Mouse (Mus musculus) fat pad, adult 2 months (tissue): ENCODE data around the gene Mllt1.
"Not testable (repeated sequence)": the region's sequence is repeated elsewhere in the genome, so short reads cannot be mapped to it uniquely, and the experiment has no call there.

Experiments used
- DNase-seq: peaks from one replicate; pipeline ENCODE4 v3.0.0-alpha.2; 2011; ENCODE audit warnings: low read depth, low spot score; ENCODE audit errors: extremely low read depth

Gene Mllt1

GRCm38 (mm10) chr17:56936731-56937130, 1.5 kb upstream of the Mllt1 start:
- no peak for DNase-seq

DNA sequence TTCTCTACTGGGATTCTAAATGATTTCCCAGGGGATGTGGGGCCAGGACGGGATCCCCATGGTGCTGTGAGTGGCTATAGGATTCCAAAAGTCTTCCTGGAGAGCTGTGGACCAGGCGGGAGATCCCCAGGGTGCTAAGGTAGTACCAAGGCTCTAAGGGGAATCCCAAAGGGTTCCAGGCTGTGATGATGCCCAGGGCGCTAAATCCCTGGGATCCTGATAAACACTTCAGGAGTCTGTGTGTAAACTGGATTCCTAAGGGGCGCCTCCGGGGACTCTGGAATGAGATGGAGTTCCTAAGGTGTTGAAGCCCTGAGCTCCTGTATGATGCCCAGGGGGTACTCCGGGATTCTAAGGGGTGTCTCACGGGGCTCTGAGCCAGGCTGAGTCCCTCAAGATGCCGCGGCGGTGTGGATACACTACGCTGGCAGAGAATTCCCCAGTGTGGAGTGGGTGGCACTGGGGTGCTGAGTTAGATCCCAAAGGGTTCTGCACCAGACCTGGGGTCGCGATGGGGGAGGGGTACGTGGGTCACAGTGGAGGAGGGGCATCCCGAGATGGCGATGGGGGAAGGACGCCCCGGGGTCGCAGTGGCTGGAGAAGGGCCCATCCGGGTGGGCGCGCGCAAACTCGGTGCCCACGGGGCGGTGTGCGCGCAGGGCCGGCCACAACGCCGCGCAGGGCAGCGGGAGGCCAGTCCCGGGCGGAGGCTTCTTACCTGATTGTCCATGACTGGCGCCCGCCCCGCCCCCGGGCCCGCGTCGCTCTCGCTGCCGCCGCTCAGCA, 477 bp downstream of the Mllt1 start:
- DNase-seq = no peak

- DNase-seq = no peak
Observed at GRCm38 (mm10) chr17:56933395-56933794, 1.8 kb downstream of the Mllt1 start.

- DNase-seq = no peak
Observed at GRCm38 (mm10) chr17:56930026-56930425, 5.2 kb downstream of the Mllt1 start.

GRCm38 (mm10) chr17:56929530-56929929, 5.7 kb downstream of the Mllt1 start:
- no peak for DNase-seq

- DNase-seq = no peak
Observed at GRCm38 (mm10) chr17:56929101-56929500, 6.1 kb downstream of the Mllt1 start.

- DNase-seq = no peak
Observed at GRCm38 (mm10) chr17:56925998-56926397, 9.2 kb downstream of the Mllt1 start.

DNA sequence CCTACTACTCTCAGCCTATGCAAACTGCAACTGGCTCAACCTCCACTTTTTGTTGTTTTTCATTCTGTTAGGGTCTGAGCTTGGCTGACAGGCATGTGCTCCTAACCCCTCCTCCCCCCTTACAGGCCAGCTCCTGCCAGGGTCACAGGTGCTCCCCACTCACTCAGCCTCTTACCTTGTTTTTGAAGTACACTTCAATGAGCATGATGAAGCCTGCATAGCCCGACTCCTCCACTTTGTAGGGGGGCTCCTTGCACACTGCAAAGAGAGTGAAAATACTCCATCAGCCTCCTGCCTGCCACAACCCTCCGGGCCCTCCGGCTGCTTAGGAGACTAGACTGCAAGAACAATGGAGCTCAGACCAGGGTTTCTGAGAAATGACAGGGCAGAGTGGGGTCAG, 15.5 kb downstream of the Mllt1 start:
- DNase-seq = no peak

DNA sequence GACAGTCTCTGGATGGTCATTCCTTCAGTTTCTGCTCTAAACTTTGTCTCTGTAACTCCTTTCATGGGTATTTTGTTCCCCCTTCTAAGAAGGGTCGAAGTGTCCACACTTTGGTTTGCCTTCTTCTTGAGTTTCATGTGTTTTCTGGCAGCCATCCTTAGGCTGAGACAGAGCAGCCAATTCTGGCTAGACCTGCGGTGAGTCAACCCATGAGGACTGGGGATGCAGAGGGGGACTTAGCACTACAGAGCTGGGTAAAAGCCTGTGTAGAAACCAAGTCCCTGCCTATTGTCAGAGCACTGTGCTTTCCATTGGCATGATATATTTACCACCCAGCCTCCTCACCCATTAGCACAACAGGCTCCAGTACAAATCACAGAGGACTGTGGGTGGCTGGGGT, 18.0 kb downstream of the Mllt1 start:
- no peak for DNase-seq

- DNase-seq = no peak
Observed at GRCm38 (mm10) chr17:56913444-56913843, 21.8 kb downstream of the Mllt1 start.

DNA sequence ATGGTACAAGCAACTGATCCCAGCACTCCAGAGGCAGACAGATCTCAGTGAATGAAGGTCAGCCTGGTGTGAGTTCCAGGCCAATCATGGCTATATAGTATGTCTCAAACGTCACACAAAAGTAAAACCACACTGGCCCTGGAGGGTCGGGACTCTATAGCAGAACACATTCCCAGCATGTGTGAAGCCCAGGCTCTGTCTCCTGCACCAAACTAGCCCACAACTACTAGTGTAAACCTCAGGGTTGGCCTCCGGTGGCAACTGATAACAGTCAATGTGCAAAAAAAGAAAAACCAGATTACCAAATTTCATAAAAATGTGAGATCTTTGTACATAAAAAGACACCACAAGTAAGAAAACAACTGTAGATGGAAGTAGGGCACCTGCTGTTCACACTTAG, 22.2 kb downstream of the Mllt1 start:
- DNase-seq = no peak

DNA sequence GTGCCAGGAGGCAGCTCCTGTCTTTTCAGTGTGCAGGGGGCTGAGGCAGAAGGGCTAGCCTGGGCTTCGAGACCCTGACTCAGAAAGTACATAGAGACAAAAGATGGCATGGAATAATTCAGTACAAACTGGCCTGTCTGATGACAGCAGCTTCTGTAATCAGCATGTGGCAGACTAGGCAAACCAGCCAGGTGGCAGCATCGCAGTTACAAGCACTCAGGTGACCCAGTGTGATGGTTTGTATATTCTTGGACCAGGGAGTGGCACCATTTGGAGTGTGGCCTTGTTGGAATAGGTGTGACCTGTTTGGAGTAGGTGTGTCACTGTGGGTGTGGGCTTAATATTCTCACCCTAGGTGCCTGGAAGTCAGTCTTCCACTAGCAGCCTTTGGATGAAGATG, 25.5 kb downstream of the Mllt1 start:
- DNase-seq = not testable (repeated sequence)

- no peak for DNase-seq
Observed at GRCm38 (mm10) chr17:56907887-56908286, 27.3 kb downstream of the Mllt1 start.

GRCm38 (mm10) chr17:56907096-56907495, 28.1 kb downstream of the Mllt1 start:
- peak; percentile 55 for DNase-seq

DNA sequence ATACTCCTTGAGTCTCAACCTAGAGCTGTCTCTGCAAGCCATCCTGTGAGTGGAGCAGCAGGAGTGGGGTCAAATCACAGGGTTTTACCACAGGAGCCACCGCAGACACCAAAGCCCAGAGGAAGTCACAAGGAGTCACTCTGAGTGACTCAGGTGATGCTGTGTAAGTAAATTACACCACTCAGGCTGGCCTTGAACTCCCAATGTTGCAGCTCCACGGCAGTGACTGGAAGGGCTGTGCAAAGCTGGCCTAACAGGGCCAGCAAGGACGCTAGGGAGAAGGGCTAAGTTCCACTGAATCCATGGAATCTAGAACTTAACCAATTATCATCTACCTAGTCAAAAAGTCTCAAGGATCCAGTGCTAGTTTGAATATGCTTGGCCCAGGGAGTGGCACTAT, 29.0 kb downstream of the Mllt1 start:
- no peak for DNase-seq

DNA sequence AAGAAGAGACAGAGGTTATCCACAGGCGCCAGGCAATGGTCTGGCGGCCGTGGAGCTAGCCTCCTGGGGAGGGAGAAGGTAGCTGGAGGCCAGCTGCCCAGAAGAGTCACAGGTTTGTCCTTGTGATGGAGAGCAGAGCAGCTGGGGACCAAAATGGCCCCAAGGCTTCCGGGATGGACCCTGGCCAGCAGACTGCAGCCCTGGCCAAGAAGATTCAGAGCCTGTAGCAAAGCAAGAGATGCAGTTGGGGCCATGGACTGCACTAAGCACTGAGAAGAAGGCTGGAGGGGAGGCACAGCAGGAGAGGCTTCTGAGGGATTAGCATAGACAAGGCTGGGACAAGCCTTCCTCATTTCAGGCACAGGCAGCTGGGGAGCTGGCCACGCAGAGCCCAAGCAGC, 32.5 kb downstream of the Mllt1 start:
- no peak for DNase-seq

GRCm38 (mm10) chr17:56897630-56898195, 37.5 kb downstream of the Mllt1 start:
- DNase-seq = no peak

DNA sequence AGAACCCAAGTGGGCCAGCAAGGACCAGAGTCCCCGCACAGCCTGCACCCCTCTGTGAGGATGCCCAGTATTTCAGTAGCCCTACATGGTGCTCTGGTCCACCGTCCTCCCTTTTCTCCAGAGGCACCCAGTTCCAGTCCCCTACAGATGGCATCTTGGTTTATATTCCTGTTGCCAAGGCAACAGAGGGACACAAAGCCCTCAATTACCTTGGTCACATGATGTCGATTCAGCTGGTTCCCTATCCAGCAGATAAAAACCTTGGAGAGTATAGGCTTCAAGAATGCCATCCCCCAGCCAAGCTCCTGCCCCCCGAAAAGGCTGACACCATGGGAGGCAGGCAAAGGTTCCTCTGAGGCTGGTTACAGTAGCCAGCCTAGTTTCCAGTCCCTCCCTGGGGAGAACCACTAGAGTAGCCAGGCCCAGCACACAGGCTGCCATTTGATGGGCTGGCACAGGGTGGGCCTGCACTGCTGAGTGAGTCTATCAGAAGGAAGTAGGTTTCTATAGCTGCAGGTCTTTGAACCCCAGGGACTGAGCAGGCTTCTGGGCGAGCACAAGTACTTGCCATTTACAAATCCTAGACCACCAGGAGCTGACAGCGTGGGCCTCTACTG, 38.6 kb downstream of the Mllt1 start:
- no peak for DNase-seq

DNA sequence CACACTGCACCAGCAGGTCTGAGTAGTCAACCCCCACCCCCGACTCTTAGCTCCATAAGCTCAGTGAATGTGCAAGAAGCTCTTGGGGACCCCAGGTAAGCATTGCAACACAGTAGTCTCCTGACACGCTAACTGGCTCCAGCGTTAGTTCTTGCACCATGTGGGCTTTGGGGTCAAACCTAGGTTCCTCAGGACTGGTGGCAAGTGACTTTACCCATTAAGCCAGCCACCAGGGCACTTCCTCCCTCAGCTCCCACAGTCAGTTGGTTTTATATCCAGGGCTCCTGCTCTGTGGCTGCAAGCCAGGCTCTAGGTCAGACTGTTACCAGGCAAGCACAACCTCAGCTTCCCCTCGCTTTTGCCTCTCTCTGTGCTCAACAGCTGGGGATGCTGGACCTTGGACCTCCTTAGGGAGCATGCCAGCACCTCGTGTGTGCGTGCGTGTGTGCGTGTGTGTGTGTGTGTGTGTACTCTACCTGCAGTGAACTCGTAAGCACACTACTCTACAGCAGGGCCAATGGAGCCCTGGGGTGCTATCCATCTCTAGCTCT, 39.8 kb downstream of the Mllt1 start:
- DNase-seq = no peak

GRCm38 (mm10) chr17:56890018-56890417, 45.2 kb downstream of the Mllt1 start:
- no peak for DNase-seq

DNA sequence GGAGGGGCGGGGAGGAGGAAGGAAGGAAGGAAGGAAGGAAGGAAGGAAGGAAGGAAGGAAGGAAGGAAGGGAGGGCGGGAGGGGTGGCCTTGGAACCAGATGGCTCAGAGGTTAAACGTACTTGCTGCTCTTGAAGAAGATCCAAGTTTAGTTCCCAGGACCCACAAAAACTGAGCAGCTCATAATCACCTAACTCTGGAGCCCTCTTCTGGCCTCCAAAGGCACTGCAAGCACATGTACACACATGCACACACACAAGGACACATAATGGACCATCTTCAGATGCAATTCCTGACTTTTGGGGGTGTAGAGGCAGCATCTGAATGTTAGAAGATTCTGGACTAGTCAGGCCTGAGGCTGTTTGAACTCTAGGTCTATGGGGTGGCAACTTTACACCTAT, 47.2 kb downstream of the Mllt1 start:
- DNase-seq = no peak

GRCm38 (mm10) chr17:56884809-56885208, 50.4 kb downstream of the Mllt1 start:
- DNase-seq = no peak
